Mouse (Mus musculus): Measurements from ENCODE around the gene Hist2h3b.
"Not testable (repeated sequence)": the region's sequence is repeated elsewhere in the genome, so short reads cannot be mapped to it uniquely, and the experiment has no call there.

Gene Hist2h3b

DNA sequence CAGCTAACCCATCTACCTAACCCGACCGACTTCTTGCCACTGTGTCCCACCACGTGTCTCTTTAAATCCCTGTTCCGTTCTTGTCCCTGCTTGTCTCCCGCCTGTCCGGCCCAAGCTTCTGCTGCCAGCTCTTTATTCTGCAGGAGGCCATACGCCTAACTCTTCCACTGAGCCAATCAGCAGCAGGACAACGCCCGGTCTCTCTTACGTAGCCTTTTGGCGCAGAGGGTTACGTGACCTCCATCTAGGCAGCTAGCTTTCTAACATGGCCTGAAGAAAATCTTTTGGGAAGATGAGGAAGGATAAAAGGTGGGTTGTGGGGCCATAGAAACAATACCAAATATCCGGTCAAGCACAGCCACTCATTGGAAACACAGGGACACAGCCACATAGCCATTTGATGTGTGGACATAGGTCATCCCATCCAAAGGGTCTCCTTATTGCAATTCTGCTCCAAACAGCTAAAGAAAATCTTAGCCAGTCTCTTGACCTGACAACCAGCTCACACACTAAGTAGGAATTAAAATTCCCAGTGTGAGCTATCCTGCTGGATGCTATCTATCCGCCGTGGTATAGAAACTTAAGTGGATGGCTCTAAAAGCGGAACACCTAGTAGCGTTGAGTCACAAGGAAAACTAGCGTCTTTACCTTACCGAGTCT is 6.1 kb upstream of the Hist2h3b start:
- DNase-seq (ENCODE audit: low read depth in 1 of 2, low spot score in 2 of 2), result peak in 1 of 2 experiments; percentile 69

DNA sequence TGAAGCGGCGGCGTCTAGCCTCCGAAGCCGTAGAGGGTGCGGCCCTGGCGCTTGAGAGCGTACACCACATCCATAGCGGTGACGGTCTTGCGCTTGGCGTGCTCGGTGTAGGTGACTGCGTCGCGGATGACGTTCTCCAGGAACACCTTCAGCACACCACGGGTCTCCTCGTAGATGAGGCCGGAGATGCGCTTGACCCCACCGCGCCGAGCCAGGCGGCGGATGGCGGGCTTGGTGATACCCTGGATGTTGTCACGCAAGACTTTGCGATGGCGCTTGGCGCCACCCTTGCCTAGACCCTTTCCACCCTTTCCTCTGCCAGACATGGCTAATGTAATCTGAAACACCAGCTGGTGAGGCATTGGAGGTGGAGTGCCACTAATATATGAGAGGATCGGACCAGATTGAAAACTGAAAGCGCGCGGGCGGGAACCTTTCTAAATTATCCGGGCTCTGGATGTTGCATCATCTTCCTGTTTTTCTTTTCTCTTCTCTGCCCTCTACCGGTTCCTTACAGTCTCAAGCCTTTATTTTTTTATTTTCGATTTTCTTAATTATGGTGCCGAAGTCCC is 5.4 kb upstream of the Hist2h3b start, which contains the start of gene Hist2h4:
Gene Hist2h4, minus strand, starts transcription at position 333 of the 572 bp plus-strand sequence.
- peak; percentile 88 to 90 for DNase-seq (ENCODE audit: low read depth in 1 of 2, low spot score in 2 of 2)

DNA sequence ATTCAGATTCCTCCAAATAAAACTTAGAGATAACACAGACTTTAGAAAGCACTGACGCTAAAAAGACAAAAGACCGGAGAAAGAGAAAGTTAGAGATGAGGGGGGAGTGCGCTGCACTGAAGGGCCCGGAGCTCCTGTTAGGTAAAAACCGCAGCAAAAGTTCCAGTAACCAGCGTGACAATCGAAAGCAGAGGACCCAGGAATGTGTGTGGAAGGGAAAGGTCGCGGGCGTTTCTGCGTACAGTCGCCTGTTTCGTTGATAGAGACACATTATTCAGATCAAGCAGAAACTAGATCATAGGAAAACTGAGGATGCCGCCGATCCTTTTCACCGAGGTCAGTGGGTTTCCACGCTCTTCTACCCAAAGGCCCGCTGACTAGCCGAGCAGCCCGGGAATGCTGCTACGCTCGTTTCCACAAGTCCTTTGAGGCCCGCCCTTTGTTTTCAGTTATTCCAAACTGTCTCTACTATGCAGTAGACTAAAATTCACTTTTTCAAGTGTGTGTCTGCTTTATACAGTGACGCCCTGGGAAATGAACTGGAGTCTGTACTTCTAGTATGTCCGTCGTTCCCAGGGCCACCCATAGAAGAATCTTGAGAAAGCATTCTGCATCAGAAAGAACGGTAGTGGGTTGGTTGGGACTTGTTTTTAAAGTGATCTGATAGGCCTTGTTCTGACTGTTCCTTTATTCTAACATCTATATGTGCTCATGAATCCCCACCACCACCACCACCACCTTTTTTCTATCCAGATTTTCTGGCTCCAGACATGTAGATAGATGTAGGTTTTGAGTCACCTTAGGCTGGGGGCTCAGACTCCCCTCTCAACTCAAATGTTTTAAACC is 4.7 kb upstream of the Hist2h3b start:
- peak in 1 of 2 experiments; percentile 22 for DNase-seq (ENCODE audit: low read depth in 1 of 2, low spot score in 2 of 2)

DNA sequence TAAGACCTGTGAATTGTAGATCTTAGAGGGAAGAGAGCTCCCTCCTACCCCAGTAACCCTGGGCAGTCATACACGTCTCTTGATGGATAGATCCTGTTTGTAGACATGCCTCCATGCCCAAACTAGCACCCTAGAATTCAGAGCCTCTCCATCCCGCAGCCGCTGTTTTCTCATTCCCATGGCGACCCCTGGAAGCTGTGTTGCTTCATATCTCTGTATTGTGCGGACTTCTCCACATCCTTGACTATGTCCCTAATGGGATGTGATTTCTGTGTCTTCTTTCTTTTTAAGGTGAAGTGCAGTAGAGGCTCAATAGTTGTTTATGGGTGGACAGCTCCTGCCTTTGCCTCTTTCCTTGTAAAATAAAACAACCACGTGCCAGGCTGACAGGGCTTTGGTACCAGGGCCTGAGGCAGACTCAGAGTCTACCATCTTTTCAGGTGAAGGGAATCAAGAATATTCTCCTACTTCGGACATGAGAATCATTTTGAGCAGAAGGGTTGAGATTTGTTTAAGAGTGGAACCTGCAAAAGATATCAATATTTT is 4.0 kb upstream of the Hist2h3b start:
- no peak for DNase-seq (ENCODE audit: low read depth in 1 of 2, low spot score in 2 of 2)

DNA sequence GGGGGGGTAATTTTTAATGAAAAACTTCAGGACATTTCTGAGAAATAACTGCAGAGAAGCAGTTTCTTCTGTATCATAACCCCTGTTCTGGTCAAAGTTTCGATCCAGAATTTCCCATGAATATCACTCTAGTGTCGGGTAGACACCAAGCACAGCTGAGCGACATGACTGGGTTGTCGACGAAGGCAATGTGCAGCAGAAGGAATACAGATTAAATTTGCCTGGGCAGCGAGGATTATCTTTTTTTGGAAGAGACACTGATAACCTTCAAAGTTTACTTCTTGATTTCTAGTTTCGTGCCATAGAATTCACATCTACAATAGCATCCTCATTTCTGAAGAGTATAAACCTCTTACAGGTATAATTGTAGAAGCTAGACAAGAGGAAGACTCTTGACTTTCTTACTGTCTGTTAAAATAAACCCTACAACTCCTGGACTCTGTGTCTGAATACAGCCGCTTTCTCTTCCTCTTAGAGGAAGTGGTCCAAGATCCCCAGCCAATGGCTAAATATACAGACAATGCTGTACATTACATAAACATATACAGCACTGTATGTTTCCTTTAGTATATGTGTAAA is 2.2 kb upstream of the Hist2h3b start:
- DNase-seq (ENCODE audit: low read depth in 1 of 2, low spot score in 2 of 2), result no peak

DNA sequence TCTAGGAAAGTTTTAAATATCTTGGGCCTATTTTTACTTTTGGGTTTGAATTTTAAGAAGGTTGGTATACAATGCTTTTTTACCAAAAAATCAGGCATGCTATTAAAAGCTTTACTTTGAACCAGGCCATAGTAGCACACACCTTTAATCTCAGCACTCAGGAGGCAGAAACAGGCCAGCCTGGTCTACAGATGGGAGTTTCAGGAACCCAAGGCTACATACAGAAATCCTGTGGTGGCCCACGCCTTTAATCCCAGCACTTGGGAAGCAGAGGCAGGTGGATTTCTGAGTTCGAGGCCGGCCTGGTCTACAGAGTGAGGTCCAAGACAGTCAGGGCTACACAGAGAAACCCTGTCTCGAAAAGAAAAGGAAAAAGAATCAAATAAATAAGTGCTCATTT is 913 bp upstream of the Hist2h3b start:
- no peak for DNase-seq (ENCODE audit: low read depth in 1 of 2, low spot score in 2 of 2)

DNA sequence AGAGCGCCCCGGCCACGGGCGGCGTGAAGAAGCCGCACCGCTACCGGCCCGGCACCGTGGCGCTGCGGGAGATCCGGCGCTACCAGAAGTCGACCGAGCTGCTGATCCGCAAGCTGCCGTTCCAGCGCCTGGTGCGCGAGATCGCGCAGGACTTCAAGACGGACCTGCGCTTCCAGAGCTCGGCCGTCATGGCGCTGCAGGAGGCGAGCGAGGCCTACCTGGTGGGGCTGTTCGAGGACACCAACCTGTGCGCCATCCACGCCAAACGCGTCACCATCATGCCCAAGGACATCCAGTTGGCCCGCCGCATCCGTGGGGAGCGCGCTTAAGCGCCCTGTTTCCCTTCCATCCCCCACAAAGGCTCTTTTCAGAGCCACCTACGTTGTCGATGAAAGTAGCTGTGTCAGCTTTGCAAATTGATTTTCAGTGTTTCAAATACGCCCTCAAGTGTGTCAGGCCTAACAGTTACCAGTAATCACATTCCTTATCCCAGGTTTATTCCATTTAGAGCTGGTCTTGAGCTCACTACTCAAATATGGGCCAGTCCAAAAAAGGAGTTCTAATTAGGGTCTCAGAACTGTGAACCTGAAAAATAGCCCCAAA is 423 bp downstream of the Hist2h3b start:
- DNase-seq (ENCODE audit: low read depth in 1 of 2, low spot score in 2 of 2), result not testable (repeated sequence)

DNA sequence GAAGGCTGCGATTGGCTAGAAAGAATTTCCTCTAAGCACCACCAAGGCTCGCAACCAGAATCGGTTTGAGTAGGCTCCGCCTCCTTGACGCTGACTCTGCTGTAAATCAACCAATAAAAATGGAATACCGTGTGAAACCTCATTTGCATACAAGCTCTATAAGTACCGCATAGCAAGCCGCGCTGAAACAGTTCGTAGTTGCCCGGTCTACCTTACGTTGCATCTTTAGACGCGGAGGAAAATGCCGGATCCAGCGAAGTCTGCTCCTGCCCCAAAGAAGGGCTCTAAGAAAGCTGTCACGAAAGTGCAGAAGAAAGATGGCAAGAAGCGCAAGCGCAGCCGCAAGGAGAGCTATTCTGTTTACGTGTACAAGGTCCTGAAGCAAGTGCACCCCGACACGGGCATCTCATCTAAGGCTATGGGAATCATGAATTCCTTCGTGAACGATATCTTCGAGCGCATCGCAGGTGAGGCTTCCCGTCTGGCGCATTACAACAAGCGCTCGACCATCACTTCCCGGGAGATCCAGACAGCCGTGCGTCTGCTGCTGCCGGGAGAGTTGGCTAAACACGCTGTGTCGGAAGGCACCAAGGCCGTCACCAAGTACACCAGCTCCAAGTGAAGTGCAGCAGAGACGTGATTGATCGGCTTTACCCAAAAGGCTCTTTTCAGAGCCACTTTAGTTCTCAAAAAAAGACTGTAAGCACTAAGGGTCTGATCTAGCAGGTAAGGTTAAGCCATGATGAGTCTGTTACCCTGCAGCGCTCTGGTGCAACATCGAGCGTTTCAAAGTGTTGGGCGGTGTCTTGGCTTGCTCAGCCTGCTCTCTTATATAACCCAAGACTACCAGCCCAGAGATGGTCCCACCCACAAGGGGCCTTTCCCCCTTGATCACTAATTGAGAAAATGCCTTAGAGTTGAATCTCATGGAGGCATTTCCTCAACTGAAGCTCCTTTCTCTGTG is 1.3 kb downstream of the Hist2h3b start, which contains the start of gene Hist2h2bb:
Gene Hist2h2bb, plus strand, starts transcription at position 242 of the 964 bp plus-strand sequence.
- peak; percentile 77 to 84 for DNase-seq (ENCODE audit: low read depth in 1 of 2, low spot score in 2 of 2)

DNA sequence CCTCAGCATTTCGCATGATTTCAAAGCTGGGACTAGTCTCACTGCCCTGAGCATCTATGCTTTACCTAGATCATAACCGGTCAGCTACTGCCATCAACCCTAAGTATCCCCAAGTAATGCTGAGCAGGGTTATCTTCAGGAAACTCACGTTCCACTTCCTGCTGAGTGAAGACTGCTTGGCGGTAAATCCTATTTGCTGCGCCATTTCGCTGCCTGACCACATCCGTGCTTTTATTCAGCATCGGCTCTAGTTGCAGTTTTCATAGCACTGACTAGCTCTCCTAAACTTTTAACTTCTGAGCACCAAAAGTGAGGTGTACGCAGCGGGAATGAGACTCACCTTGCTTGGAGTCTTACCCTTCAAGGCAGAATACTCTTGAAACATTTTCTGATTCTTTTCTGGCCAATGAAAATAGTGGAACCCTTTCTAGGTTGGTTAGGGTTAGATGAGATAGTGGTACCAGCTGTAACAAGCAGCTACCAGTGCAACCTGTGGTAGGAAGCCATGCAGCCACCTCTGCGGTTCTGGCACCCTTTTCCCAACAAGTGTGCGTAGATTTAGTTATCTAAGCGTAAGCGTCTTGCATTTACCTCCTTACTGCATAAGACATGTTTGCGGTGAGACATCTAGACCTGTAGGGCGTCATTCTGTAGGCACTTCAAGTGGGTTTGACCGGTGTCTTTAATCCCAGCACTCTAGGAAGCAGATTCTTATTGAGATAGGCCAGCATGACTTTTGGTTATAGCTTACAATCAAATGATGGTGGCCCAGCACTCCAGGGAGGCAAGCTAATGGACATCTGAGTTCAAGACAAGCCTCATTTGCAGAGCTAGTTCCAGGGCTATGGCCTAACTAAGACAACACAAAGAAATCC is 5.4 kb downstream of the Hist2h3b start:
- no peak for DNase-seq (ENCODE audit: low read depth in 1 of 2, low spot score in 2 of 2)

DNA sequence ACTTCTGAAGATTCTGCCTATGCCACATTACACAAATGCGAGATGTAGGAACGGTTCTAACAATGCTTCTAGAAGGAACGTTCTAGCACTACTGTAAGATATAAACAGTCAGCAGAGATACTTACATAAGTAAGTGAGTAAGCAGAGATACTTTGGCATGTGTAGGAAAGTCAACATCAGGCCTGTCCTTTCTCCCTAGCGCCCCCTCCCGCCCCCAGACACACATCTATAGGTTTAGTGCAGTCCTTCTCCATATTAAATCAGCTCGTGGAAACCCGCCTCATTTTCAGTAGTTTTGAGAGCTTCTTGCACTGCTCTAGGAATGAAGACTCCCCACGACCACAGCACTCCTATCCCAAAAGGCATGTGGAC is 9.0 kb downstream of the Hist2h3b start:
- DNase-seq (ENCODE audit: low read depth in 1 of 2, low spot score in 2 of 2), result peak in 1 of 2 experiments; percentile 30

DNA sequence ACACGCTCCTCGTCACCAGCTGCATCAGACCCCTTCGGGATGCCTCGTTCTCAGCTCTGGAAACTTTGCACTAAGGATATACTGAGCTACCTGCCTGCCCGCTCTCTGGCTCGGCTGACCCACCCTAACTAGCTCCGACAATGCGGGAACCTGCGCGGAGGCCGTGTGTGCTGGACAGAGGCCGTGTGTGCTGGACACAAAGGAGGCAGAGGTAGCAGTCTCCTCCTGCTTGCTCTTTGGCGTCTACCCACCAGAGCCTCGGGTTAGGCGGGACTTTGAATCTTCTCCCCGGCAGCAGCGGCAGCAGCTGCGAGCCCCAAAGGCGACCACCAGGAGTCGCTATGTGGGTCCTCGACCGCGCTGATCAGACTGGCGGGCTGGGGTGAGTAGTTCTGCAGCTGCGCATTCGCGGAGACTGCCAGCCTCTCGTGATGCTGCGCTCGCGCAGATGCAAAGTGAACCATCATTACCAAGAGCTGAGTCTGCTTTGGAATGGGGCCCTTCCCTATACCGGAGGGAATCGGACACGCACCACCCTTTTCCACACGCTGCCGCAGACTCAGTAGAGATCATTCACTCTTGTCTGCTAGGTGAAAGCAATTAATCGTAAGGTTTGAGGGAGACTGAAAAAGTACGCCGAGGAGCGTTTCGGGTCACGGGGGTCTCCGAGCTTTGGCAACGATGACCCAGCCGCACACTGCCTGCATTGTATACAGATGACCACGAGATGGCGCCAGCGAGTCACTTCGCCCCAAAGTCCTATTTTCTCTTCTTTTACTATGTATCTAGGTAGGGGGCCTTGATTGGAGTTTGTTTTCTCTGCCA is 9.6 kb downstream of the Hist2h3b start:
- DNase-seq (ENCODE audit: low read depth in 1 of 2, low spot score in 2 of 2), result peak; percentile 73 to 85

DNA sequence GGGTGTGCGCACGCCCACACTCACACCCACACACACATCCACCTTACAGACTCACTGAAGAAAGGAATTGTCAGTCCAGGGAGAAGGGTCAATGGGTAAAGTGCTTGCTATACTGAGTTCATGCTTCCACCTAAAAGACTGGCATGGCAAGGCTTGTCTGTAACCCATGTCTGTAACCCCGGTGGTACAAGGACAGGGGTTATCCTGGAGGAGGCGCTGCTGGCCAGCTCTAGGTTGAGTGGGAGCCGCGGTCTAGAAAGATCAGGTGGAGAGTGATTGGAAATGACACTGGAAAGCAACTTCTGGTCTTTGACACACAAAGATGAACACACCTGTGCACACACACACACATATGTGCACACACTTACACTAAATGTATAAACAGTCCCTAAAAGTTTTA is 12.2 kb downstream of the Hist2h3b start:
- DNase-seq (ENCODE audit: low read depth in 1 of 2, low spot score in 2 of 2), result no peak

DNA sequence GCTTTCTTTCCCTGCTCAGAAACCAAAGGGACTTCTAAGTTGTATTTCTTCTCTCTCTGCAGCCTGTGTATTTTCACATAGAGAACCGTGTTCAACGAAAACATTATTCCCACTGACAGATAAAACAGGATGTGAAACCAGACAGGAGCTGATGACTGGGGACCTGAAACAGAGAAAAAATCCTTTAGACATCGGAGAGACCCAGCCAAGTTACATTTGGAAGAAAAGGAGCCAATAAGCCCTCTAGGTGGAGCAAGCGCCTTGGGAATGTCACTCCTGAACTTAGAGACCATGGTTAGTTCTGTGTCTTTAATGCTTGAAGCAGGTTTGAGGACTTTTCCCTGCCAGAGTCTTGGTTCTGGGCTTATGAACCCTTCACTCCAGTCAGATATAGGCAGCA is 16.0 kb downstream of the Hist2h3b start:
- DNase-seq (ENCODE audit: low read depth in 1 of 2, low spot score in 2 of 2), result no peak

DNA sequence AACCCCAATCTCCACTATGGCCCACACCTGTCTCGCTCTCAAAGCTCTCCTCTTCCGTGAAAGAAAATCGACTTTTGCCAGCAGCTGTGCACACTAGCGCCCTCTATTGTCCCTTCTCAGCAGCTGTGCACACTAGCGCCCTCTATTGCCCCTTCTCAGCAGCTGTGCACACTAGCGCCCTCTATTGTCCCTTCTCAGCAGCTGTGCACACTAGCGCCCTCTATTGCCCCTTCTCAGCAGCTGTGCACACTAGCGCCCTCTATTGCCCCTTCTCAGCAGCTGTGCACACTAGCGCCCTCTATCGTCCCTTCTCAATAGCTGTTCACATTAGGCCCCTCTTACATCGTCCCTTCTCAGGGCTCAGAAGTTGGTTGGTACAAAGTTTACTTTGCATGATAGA is 18.9 kb downstream of the Hist2h3b start:
- DNase-seq (ENCODE audit: low read depth in 1 of 2, low spot score in 2 of 2), result not testable (repeated sequence)

DNA sequence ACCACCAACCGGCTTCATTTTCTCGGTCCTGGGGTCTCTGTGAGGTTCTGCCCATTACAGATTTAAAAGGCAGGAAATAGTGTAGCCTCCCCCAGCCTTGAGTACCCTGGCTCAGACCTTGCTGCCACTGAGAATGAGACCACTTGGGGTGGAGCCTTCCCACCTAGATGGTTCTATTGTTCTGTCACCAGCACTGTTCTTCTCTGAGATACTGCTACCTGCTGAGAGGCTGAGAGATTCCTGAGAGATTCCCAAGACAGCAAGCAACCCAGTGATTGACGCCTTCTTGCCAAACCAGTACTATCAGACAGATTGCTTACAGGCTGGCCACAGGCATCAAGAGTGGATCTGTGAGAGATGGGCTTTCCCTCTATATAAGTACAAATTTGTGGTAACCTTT is 20.7 kb downstream of the Hist2h3b start:
- no peak for DNase-seq (ENCODE audit: low read depth in 1 of 2, low spot score in 2 of 2)

DNA sequence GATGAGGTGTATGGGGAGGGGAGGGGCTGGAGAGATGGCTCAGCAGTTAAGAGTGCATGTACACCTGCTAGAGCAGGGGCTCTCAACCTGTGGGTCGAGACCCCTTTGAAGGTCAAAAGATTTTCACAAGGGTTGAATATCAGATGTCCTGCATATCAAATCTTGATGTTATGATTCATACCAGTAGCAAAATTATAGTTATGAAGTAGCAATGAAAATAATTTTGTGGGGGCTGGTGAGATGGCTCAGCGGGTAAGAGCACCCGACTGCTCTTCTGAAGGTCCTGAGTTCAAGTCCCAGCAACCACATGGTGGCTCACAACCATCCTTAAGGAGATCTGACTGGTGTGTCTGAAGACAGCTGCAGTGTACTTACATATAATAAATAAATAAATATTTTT is 22.3 kb downstream of the Hist2h3b start:
- not testable (repeated sequence) for DNase-seq (ENCODE audit: low read depth in 1 of 2, low spot score in 2 of 2)

DNA sequence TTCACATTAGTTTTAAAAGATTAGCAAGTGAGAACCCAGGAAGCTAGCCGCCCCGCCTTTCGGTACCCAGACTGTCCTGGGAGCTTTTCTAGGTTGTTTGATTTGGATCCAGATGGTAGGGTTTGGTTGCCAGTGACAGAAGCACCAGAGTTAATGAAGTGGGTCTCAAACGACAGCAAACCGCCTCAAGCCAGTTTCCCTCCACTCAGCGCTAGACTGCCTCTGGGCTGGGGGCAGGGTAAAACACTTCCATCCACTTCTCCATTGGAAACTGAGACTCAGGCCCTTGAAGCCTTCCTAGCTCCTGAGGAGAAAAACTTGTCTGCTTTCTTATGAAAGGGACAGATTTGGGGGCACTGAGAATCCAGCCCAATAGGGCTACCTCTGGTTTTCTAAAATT is 24.2 kb downstream of the Hist2h3b start:
- no peak for DNase-seq (ENCODE audit: low read depth in 1 of 2, low spot score in 2 of 2)

DNA sequence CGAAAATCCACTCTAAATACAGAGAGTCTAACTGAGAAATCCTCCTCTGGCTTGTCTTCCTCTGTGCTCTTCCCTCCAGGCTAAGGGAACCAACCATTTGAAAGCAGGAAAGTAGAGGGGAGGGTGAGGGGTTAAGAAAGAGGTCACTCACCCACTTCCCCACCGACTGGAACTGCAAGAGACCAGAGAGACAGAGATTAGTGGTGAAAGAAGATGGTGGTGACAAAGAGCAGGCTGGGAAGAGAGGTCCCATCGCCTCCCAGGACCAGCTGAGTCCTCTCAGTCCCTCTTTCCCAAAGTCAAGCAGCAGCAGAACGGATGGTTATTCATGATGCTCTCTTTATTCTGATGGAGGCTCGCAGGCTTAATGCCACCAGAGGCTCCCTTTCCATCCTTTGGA is 24.9 kb downstream of the Hist2h3b start:
- DNase-seq (ENCODE audit: low read depth in 1 of 2, low spot score in 2 of 2), result no peak

Measured in monocyte, adult 2 months (primary cell).